Mouse (Mus musculus): ENCODE measurements around the gene Trim56.

Trim56 gene

GRCm38 (mm10) chr5:137095135-137095534 is 20.9 kb downstream of the Trim56 start:
- ChIA-PET POLR2A (interaction anchor here in 1 of 4 experiments (1.2 kb wide), 1 partner anchor 8 kb away, joined by 4 read pairs; no protein-coding TSS in a partner anchor), CTCF (interaction anchor here in 2 of 4 experiments (0.9 to 1.4 kb wide), 2 partner anchors 9 to 19 kb away, joined by 3 to 4 read pairs; no protein-coding TSS in a partner anchor)

DNA sequence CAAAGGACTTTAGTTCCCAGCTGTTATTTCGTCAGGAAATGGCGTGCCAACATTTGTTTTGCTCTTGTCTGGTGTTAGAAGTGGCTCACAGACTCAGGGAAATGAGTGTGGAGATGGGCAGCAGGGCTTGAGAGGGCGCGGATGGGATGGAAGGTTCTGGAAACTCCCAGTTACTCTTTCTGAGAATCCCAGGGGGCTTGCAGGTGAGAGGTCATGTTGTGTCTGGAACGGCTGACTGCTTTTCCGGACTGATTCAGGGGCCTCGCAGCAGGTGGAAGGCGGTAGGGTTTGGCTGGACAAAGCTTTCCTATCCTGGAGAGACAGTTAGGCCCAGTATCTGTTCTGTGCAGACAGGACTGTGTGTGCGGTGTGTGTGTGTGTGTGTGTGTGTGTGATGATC is 22.3 kb downstream of the Trim56 start:
- POLR2A ChIA-PET = no interaction called here
- CTCF ChIA-PET = interaction anchor here in 3 of 4 experiments (0.6 to 1.0 kb wide), 5 partner anchors 9 to 525 kb away, joined by 3 read pairs; no protein-coding TSS in a partner anchor

GRCm38 (mm10) chr5:137091560-137091959 is 24.4 kb downstream of the Trim56 start:
- CTCF ChIA-PET = interaction anchor here in 1 of 4 experiments (0.8 kb wide), 1 partner anchor 11 kb away, joined by 3 read pairs; no protein-coding TSS in a partner anchor
- POLR2A ChIA-PET = interaction anchor here in 2 of 4 experiments (1.0 to 1.2 kb wide), 3 partner anchors 11 to 22 kb away, joined by 3 to 4 read pairs (median 3); no protein-coding TSS in a partner anchor

GRCm38 (mm10) chr5:137090870-137091269 is 25.1 kb downstream of the Trim56 start:
- ChIA-PET POLR2A (interaction anchor here in 3 of 4 experiments (0.7 to 1.4 kb wide), 7 partner anchors 11 to 39 kb away, joined by 3 to 6 read pairs (median 3); partner anchors contain the start of gene Serpine1 (in 1 of the 3)), CTCF (interaction anchor here in 2 of 4 experiments (0.6 to 0.8 kb wide), 3 partner anchors 19 to 69 kb away, joined by 3 to 5 read pairs (median 3); partner anchors contain the start of gene Serpine1 (in 1 of the 2))

DNA sequence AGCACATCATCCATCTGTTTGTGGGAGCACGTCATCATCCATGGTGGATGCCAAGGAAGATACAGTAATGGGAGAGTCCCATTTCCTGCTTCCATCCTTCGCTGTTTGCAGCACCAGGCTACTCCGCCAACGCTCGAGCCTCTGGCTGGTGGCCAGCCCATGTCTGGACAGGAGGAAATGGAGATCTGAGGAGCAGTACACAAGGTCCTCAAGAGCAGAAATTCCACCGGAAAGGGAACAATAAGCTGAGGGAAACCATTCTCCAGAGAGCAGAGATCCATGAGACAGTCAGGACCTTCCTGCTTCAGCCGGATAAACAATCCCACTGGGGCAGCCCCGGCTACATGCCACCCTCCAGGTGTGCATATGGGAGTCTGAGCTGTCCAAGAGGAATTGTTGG is 28.6 kb downstream of the Trim56 start:
- POLR2A ChIA-PET = interaction anchor here in 1 of 4 experiments (1.0 kb wide), 1 partner anchor 9 kb away, joined by 3 read pairs; no protein-coding TSS in a partner anchor
- CTCF ChIA-PET = interaction anchor here in 1 of 4 experiments (0.7 kb wide), 1 partner anchor 27 kb away, joined by 3 read pairs; no protein-coding TSS in a partner anchor

- ChIA-PET POLR2A (interaction anchor here in 1 of 4 experiments (0.6 kb wide), 1 partner anchor 15 kb away, joined by 3 read pairs; no protein-coding TSS in a partner anchor), CTCF (interaction anchor here in 1 of 4 experiments (1.4 kb wide), 1 partner anchor 18 kb away, joined by 3 read pairs; no protein-coding TSS in a partner anchor)
These were observed 30.3 kb downstream of the Trim56 start for GRCm38 (mm10) chr5:137085731-137086130.

DNA sequence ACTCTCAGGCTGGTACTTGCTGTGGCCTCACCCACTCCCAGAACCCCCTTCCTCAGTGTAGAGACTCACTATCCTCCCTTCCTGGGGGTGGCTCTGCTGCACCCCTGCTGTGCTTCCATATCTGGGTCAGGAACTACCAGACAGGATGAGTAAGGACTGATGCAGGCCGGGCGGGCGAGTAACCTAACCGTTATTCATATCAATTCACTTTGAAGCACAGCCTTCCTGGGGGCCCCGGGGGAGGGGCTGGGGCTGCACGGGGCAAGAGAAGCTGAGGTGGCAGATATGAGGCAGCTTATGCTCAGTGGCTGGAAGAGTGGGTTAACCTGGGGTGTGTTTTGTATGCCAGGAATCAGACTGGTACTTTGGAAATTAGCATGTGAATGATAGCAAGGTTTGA is 31.0 kb downstream of the Trim56 start:
- CTCF ChIA-PET = interaction anchor here in 1 of 4 experiments (1.4 kb wide), 1 partner anchor 19 kb away, joined by 3 read pairs; no protein-coding TSS in a partner anchor
- POLR2A ChIA-PET = interaction anchor here in 2 of 4 experiments (0.6 to 1.4 kb wide), 2 partner anchors 12 to 384 kb away, joined by 4 to 5 read pairs; partner anchors contain the start of gene Serpine1 (in 1 of the 2)

GRCm38 (mm10) chr5:137083051-137083450 is 33.0 kb downstream of the Trim56 start:
- CTCF ChIA-PET = interaction anchor here in 2 of 4 experiments (0.5 to 0.8 kb wide), 3 partner anchors 34 to 321 kb away, joined by 3 to 11 read pairs (median 3); no protein-coding TSS in a partner anchor
- POLR2A ChIA-PET = interaction anchor here in 2 of 4 experiments (0.9 to 2.0 kb wide), 5 partner anchors 9 to 53 kb away, joined by 3 to 12 read pairs (median 3); partner anchors contain the start of gene Serpine1 (in 2 of the 2)

GRCm38 (mm10) chr5:137079849-137080248 is 36.2 kb downstream of the Trim56 start:
- CTCF ChIA-PET = interaction anchor here in 2 of 4 experiments (0.6 to 0.7 kb wide), 3 partner anchors 20 to 511 kb away, joined by 3 to 5 read pairs (median 3); no protein-coding TSS in a partner anchor
- POLR2A ChIA-PET = interaction anchor here in 3 of 4 experiments (0.6 to 1.2 kb wide), 5 partner anchors 10 to 1948 kb away, joined by 3 to 4 read pairs (median 3); no protein-coding TSS in a partner anchor

DNA sequence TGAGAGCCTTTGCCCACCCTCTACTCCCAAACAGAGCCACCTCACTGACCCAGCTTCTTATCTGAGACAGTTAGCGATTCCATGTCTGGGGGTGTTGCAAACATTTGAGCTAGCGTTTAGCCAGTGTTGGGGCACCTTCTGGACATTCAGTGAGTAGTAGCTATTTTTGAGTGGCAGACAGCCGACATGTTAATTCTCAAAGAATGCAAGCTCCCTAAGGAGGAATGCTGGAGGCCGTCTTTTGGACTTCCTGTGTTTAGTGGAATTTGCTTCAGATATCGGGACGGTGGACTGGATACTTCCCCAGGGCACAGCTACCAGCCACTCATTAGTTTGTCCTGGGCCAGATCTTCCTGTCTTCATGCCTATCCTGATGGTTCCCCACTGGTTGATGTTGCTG is 37.4 kb downstream of the Trim56 start:
- CTCF ChIA-PET = no interaction called here
- POLR2A ChIA-PET = interaction anchor here in 2 of 4 experiments (0.6 to 1.0 kb wide), 4 partner anchors 9 to 126 kb away, joined by 3 to 5 read pairs (median 3); partner anchors contain the start of gene Ap1s1 (in 1 of the 2)

GRCm38 (mm10) chr5:137078041-137078440 is 38.0 kb downstream of the Trim56 start:
- CTCF ChIA-PET = interaction anchor here in 1 of 4 experiments (0.6 kb wide), 2 partner anchors 39 to 91 kb away, joined by 3 to 9 read pairs; partner anchors contain the start of gene Plod3
- POLR2A ChIA-PET = interaction anchor here in 2 of 4 experiments (0.6 to 1.0 kb wide), 4 partner anchors 10 to 126 kb away, joined by 3 to 5 read pairs (median 3); partner anchors contain the start of gene Ap1s1 (in 1 of the 2)

- CTCF ChIA-PET = interaction anchor here in 3 of 4 experiments (0.5 to 0.6 kb wide), 4 partner anchors 16 to 109 kb away, joined by 3 to 9 read pairs (median 4); no protein-coding TSS in a partner anchor
- POLR2A ChIA-PET = interaction anchor here in 2 of 4 experiments (0.7 kb wide), 2 partner anchors 125 to 194 kb away, joined by 3 read pairs; partner anchors contain the start of gene Col26a1 (in 1 of the 2)
These were observed 38.8 kb downstream of the Trim56 start for GRCm38 (mm10) chr5:137077187-137077586.

- ChIA-PET CTCF (interaction anchor here in 2 of 4 experiments (0.5 to 0.7 kb wide), 4 partner anchors 11 to 108 kb away, joined by 3 to 4 read pairs (median 4); no protein-coding TSS in a partner anchor), POLR2A (interaction anchor here in 3 of 4 experiments (0.6 to 1.1 kb wide), 4 partner anchors 11 to 510 kb away, joined by 3 read pairs; partner anchors contain the start of gene Col26a1 (in 1 of the 3))
These were observed 39.6 kb downstream of the Trim56 start for GRCm38 (mm10) chr5:137076191-137076930.

- POLR2A ChIA-PET = interaction anchor here in 1 of 4 experiments (0.6 to 1.1 kb wide), 3 partner anchors 11 to 28 kb away, joined by 3 to 7 read pairs (median 3); no protein-coding TSS in a partner anchor
- CTCF ChIA-PET = no interaction called here
These were observed 40.3 kb downstream of the Trim56 start for GRCm38 (mm10) chr5:137075726-137076125.

GRCm38 (mm10) chr5:137074191-137074651 is 41.8 kb downstream of the Trim56 start:
- ChIA-PET CTCF (interaction anchor here in 2 of 4 experiments (0.6 to 1.2 kb wide), 3 partner anchors 49 to 272 kb away, joined by 3 to 4 read pairs (median 3); no protein-coding TSS in a partner anchor), POLR2A (interaction anchor here in 3 of 4 experiments (1.1 to 2.0 kb wide), 7 partner anchors 8 to 122 kb away, joined by 3 to 6 read pairs (median 3); partner anchors contain the start of genes Ap1s1 (in 1 of the 3) and Fis1 (in 1 of the 3))

DNA sequence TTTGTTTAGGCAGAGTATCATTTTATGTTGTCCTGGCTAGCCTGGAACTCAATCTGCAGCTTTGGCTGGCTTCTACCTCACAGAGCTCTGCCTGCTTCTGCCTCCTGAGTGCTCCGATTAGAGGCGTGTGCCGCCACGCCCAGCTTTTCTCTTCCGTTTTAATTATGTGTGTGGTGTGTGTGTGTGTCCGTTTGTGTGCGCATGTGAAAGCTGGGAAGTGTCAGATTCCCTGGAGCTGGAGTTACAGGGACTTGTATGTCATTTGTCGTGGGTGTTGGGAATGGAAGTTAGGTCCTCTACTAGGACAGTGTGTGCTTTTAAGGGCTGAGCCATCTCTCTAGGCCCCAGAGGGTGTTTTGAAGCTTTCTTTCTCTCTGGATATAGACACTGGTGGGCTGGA is 42.9 kb downstream of the Trim56 start:
- ChIA-PET POLR2A (interaction anchor here (0.6 to 2.8 kb wide), 21 partner anchors 8 to 592 kb away, joined by 3 to 12 read pairs (median 4); partner anchors contain the start of genes Ap1s1 (in 2 of the 4) and Fis1 (in 1 of the 4)), CTCF (interaction anchor here in 3 of 4 experiments (0.6 to 1.9 kb wide), 7 partner anchors 11 to 144 kb away, joined by 3 to 4 read pairs (median 3); no protein-coding TSS in a partner anchor)
